Mouse (Mus musculus) hindbrain, embryonic 13.5 days (tissue): Measurements from ENCODE around the gene Gm47995. TPM values are rescaled to one million over a fixed set of nuclear protein-coding genes. Genes with fewer than 3 reads are reported as not detected.
"Not testable (repeated sequence)": the region's sequence is repeated elsewhere in the genome, so short reads cannot be mapped to it uniquely, and the experiment has no call there.

Experiments used
- ATAC-seq: fragments of 200-750 bp; cut with Nextera tagmentation; 2 replicates; pipeline ENCODE4 v1.8.0; 2017; ENCODE audit warnings: moderate TSS enrichment; ENCODE audit not compliant: low FRiP score
- H3K27ac ChIP-seq: fragments of 300-500 bp; sonication (generic); 2 replicates; pipeline ENCODE4 v1.5.1; 2015; ENCODE audit warnings: inconsistent platforms, mild to moderate bottlenecking, moderate library complexity
- H3K27me3 ChIP-seq: fragments of 300-500 bp; sonication (generic); 2 replicates; pipeline ENCODE4 v1.6.1; 2015; ENCODE audit warnings: mild to moderate bottlenecking, inconsistent platforms
- H3K36me3 ChIP-seq: fragments of 300-500 bp; sonication (generic); 2 replicates; pipeline ENCODE4 v1.6.1; 2015; ENCODE audit warnings: mild to moderate bottlenecking, inconsistent platforms
- H3K4me1 ChIP-seq: fragments of 300-500 bp; sonication (generic); replicated peaks from 2 replicates; pipeline ENCODE4 v1.6.1; 2015; ENCODE audit warnings: inconsistent platforms
- H3K4me2 ChIP-seq: fragments of 300-500 bp; sonication (generic); 2 replicates; pipeline ENCODE4 v1.6.1; 2015; ENCODE audit warnings: inconsistent platforms, mild to moderate bottlenecking, moderate library complexity
- H3K4me3 ChIP-seq: fragments of 300-500 bp; sonication (generic); 2 replicates; pipeline ENCODE4 v1.5.1; 2015; ENCODE audit warnings: mild to moderate bottlenecking, inconsistent platforms
- H3K9ac ChIP-seq: fragments of 300-500 bp; sonication (generic); 2 replicates; pipeline ENCODE4 v1.6.1; 2015; ENCODE audit warnings: mild to moderate bottlenecking, inconsistent platforms
- H3K9me3 ChIP-seq: fragments of 300-500 bp; sonication (generic); 2 replicates; pipeline ENCODE4 v1.6.1; 2016; ENCODE audit warnings: inconsistent platforms
- WGBS: fragments of 180-500 bp; shearing (Covaris S2); methylation state at CpG from one replicate; pipeline ENCODE4 v1.1.7; 2015; 5-methylcytosine and 5-hydroxymethylcytosine counted together
- polyA plus RNA-seq: library from polyadenylated mRNA; unstranded; fragments of >200 nt; fragmentation: Nextera tagmentation; extraction: Ambion mirVana; gene quantifications from 2 replicates; pipeline ENCODE4 v1.2.1, GENCODE M21; 2015

The Gm47995 gene
- polyA plus RNA-seq, 1 experiment from 2014 or later, result not detected

DNA sequence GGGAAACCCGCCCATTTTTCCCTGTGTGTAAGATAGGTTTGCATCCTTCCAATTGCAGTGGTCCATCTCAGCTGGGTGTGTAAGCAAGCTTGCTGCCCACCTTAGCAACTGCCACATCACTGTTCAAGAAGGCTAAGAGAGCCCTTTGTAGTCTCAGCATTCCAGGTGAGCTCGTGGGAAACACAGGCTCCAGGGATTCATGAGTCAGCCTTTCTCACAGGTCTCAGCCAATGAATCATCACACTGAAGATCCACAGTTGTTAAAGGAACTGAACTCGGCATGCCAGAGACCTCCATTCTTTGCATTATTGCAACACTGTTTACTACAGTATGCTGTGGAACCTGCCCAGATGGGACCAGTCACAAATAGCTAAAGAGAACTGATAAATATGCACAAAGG is 29.6 kb upstream of the Gm47995 start:
- Histone ChIP-seq H3K9me3 (no peaks in the 10 kb centered on the region), H3K9ac (no peak overlapping the region), H3K4me2 (no peak overlapping the region), H3K4me1 (peaks cover 15% of the 10 kb centered on the region), H3K4me3 (no peak overlapping the region), H3K27ac (no peak overlapping the region), H3K36me3 (no peaks in the 10 kb centered on the region), H3K27me3 (no peaks in the 10 kb centered on the region; the same call in 1 of the 2 replicates)
- 71% methylated on average over 3 of the region's 3 CpGs for WGBS
- no peak for ATAC-seq

DNA sequence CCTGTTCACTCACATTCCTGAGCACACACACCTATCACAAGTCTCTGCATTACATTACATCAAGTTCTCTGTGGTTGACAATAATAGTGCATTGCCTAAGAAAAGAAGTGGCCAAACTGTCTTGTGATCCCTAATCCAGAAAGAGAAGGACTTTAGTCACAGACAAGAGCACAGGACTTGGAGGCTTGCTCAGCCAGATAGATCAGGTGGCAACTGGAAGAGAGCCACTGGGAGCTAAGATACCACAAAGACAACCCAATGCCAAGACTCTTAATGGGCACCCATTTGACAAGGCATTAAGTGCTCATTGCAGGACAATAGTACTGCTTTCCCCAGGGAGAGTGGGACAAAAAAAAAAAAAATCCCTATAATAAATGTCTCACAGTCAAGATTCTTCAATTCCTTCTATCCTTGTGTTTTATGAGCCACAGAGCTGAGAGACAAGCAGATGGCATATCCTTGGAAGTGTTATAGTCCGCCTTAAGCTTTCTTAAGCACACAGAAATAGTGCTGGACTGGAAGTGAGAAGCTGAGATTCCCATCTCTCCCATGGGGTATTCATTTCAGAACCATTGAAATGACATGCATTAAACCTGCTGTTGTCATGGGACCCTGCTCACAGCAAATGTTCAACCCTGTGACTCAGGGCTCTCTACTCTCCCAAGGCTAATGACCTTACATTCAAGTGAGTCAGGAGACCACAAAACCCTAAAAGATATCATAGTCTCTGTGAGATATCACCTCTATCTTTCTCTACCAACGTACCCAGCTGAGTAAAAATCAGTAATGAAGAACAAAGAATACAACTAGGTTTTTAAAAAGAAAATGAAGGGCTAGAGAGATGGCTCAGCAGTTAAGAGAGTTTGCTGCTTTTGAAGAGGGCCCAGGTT is 26.4 kb upstream of the Gm47995 start:
- no peaks in the 10 kb centered on the region for H3K27me3 ChIP-seq
- 83% methylated on average over 2 of the region's 2 CpGs for WGBS
- H3K9me3 ChIP-seq, result no peaks in the 10 kb centered on the region
- no peak overlapping the region for H3K4me2 ChIP-seq
- no peak overlapping the region for H3K4me3 ChIP-seq
- H3K4me1 ChIP-seq, result peaks cover 12% of the 10 kb centered on the region
- no peak overlapping the region for H3K27ac ChIP-seq
- H3K36me3 ChIP-seq, result no peaks in the 10 kb centered on the region
- H3K9ac ChIP-seq, result no peak overlapping the region
- ATAC-seq, result no peak

GRCm38 (mm10) chr1:151177030-151177936 is 21.0 kb upstream of the Gm47995 start:
- Histone ChIP-seq H3K9ac (no peak overlapping the region), H3K4me2 (peak overlapping the region; percentile 46), H3K27me3 (no peaks in the 10 kb centered on the region), H3K4me1 (peaks cover 14% of the 10 kb centered on the region), H3K36me3 (no peaks in the 10 kb centered on the region), H3K9me3 (no peaks in the 10 kb centered on the region), H3K27ac (0 out of 2 replicates have a peak overlapping the region, but pooled peaks have one; percentile 24), H3K4me3 (peak overlapping the region; percentile 15)
- peak; percentile 77 for ATAC-seq
- WGBS, result 2% methylated on average over 9 of the region's 10 CpGs

DNA sequence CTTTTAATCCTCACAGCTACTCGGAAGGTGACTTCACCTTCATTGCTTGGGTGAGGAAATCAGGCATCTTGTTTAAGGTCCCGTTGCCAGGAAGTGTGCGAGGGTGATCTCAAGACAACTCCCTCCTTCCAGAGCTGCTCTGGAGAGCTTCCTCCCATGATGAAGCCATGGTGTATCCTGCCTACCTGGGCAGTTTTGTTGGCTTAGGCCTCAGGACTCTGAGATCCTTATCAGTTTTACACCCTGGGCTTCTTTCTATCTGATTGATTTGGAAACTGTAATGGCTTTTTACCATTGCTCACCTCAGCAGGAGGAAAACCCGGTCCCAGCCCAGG is 20.3 kb upstream of the Gm47995 start:
- H3K27ac ChIP-seq, result peak overlapping the region; percentile 24; the same call in 1 of the 2 replicates
- 6% methylated on average over 4 of the region's 4 CpGs for WGBS
- H3K4me1 ChIP-seq, result peaks cover 14% of the 10 kb centered on the region
- H3K9ac ChIP-seq, result no peak overlapping the region
- no peaks in the 10 kb centered on the region for H3K36me3 ChIP-seq
- H3K4me3 ChIP-seq, result peak overlapping the region; percentile 15
- ATAC-seq, result no peak
- peak overlapping the region; percentile 46 for H3K4me2 ChIP-seq
- no peaks in the 10 kb centered on the region for H3K27me3 ChIP-seq
- H3K9me3 ChIP-seq, result no peaks in the 10 kb centered on the region

DNA sequence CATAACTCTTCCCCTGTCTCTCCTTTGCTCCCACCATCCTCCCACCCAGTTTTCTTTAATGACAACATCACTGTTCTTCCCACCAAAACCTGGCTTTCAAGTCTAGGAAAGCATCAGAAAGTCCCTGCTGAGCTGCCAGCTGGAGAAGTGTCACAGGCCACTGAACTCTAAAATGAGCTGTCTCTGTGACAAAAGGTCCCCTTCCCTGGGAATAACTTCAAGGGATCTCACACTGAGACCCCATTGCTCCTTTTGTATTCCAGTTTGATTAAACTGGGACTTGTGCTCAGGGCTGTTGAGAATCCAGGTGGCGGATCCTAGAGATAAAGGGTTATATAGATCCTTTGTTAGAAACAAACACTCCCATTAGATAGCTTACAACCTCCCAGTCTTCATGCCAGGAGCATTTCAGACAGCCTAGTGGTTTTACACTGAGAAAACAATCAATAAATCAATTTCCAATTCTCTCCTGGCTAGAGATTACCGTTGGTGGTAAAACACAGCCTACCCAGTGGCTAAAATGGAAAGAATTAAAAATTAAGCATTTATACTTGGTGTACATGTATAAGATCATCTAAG is 19.7 kb upstream of the Gm47995 start:
- Histone ChIP-seq H3K4me3 (no peak overlapping the region), H3K4me1 (peaks cover 14% of the 10 kb centered on the region), H3K4me2 (no peak overlapping the region), H3K27me3 (no peaks in the 10 kb centered on the region), H3K27ac (0 out of 2 replicates have a peak overlapping the region, but pooled peaks have one; percentile 30), H3K9ac (no peak overlapping the region), H3K9me3 (no peaks in the 10 kb centered on the region), H3K36me3 (no peaks in the 10 kb centered on the region)
- WGBS, result 19% methylated on average over 2 of the region's 2 CpGs
- peak; percentile 52 for ATAC-seq

DNA sequence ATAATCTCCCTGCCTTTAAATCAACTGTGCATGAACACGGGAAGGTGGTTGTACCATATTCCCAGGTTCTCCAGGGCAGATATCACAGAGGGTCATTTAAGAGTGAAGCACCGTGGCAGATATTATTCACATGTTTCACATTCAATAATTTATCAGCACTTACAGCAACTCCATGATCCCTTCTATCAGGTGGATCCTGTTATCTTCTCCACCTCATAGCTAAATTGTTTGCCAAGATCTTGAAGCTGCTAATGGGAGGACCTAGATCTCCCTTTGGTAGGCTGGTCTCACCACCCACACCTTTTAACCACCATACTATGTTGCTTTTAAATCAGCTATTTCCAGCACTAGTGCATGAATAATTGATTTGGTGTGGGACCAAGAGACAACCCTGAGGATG is 18.1 kb upstream of the Gm47995 start:
- Histone ChIP-seq H3K4me2 (no peak overlapping the region), H3K27ac (no peak overlapping the region), H3K36me3 (no peaks in the 10 kb centered on the region), H3K9me3 (no peaks in the 10 kb centered on the region), H3K4me1 (peaks cover 14% of the 10 kb centered on the region), H3K4me3 (no peak overlapping the region), H3K9ac (no peak overlapping the region), H3K27me3 (no peaks in the 10 kb centered on the region)
- ATAC-seq, result no peak
- 82% methylated on average over 2 of the region's 2 CpGs for WGBS

- not testable (repeated sequence) for H3K36me3 ChIP-seq, H3K27ac ChIP-seq, H3K4me2 ChIP-seq, H3K9ac ChIP-seq, H3K9me3 ChIP-seq, H3K4me3 ChIP-seq, H3K27me3 ChIP-seq, ATAC-seq
- H3K4me1 ChIP-seq, result peaks cover 12% of the 10 kb centered on the region
- WGBS, result 100% methylated on average over 1 of the region's 7 CpGs
Measured at GRCm38 (mm10) chr1:151182266-151182665, 16.0 kb upstream of the Gm47995 start, which contains the start of gene Gm47985. Gene Gm47985, plus strand, starts transcription at chr1:151182537.

GRCm38 (mm10) chr1:151186186-151186585 is 12.1 kb upstream of the Gm47995 start:
- H3K27me3 ChIP-seq, H3K4me1 ChIP-seq, H3K9me3 ChIP-seq, H3K4me3 ChIP-seq, H3K36me3 ChIP-seq, ATAC-seq, H3K9ac ChIP-seq, H3K27ac ChIP-seq, H3K4me2 ChIP-seq: not testable (repeated sequence)
- WGBS, result 83% methylated on average over 3 of the region's 3 CpGs

DNA sequence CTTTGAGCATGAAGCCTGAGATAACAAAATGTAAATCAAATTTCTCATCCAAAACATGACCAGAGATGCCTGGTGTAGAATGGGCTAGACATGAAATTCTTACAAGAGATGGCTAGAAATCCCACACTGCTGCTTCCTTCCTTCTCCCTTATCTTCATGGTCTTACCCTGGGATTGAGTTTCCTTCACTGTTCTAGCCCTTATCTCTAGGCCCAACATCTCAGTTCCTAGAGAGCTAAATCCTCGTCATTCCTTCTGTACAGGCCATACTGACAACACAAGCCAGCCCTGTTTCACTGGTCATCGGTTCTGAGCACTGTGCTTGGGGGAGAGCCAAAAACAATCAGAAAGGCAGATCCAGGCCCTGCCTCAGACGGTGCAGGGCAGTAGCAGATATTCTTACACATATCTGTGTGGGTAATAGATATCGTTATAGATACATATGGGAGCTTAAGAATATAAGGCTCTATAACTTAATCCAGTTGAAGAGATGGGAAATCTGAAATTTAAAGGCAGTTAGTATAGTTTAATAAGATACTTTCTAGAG is 11.3 kb upstream of the Gm47995 start:
- not testable (repeated sequence) for H3K27me3 ChIP-seq, H3K9ac ChIP-seq, H3K27ac ChIP-seq, H3K9me3 ChIP-seq, H3K4me2 ChIP-seq, H3K36me3 ChIP-seq, H3K4me3 ChIP-seq, H3K4me1 ChIP-seq, ATAC-seq
- WGBS, result 88% methylated on average over 4 of the region's 4 CpGs

- Histone ChIP-seq H3K9ac (no peak overlapping the region), H3K4me3 (no peak overlapping the region), H3K27me3 (no peaks in the 10 kb centered on the region), H3K4me2 (no peak overlapping the region), H3K4me1 (no peaks in the 10 kb centered on the region), H3K9me3 (no peaks in the 10 kb centered on the region), H3K36me3 (no peaks in the 10 kb centered on the region), H3K27ac (no peak overlapping the region)
- no peak for ATAC-seq
- 94% methylated on average over 4 of the region's 4 CpGs for WGBS
Measured at GRCm38 (mm10) chr1:151188469-151188868, 9.8 kb upstream of the Gm47995 start.

DNA sequence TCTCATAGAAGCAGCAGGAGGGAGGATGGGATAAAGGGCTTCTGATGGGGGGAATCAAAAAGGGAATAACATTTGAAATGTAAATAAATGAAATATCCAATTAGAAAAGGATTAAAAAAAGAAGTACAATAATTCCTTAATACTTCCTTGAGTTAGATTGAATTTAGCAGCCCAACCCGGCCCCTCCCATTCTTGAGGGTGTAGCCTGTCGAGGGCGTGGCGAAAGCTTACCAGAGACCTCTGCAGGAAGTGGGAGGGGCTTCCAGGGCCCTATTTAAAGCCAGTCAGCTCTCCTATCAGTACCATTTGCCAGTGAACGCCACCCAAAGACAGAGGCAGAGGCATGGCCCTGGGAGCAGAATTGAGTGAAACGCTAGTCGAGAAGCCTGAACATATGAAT is 6.2 kb upstream of the Gm47995 start, which contains the start of gene Gm8947:
Gene Gm8947, plus strand, starts transcription at position 302 of the 400 bp plus-strand sequence.
- not testable (repeated sequence) for H3K9me3 ChIP-seq, H3K9ac ChIP-seq, H3K27me3 ChIP-seq, H3K36me3 ChIP-seq, H3K4me1 ChIP-seq, H3K4me2 ChIP-seq, H3K4me3 ChIP-seq, ATAC-seq, H3K27ac ChIP-seq
- WGBS, result no CpG with 5 or more reads among the region's 7 CpGs

DNA sequence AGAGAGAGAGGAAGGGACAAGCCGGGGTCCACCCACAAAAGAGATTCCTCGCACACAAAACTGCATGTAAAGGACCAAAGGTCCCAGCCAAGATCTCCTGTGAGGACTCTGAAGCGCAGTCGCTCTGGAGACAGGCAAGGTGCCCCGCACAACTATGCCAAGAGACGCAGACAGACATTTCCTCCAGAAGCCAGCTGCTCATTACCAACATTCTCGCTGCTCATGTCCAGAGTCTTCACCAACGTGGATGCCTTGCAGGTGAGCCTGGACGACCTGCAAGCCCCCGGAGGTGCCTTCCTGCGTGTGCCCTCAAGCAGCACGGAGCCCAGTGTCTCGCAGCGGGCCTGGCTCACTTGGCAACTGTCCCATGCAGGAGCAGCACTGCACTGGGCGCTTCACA is 5.5 kb upstream of the Gm47995 start:
- not testable (repeated sequence) for H3K4me1 ChIP-seq, H3K9me3 ChIP-seq, ATAC-seq, H3K27me3 ChIP-seq, H3K4me2 ChIP-seq, H3K36me3 ChIP-seq, H3K4me3 ChIP-seq, H3K9ac ChIP-seq, H3K27ac ChIP-seq
- WGBS, result 91% methylated on average over 15 of the region's 15 CpGs
